Mouse (Mus musculus) liver, adult 2 months (tissue): ENCODE measurements around the gene Arfgef2. TPM values are rescaled to one million over a fixed set of nuclear protein-coding genes. Genes with fewer than 3 reads are reported as not detected.

Experiments
- DNase-seq: peaks from one replicate; pipeline ENCODE4 v3.0.0-alpha.2; 2011; ENCODE audit warnings: low read depth, low spot score; ENCODE audit errors: extremely low read depth
- H3K27ac ChIP-seq: fragments of 200-500 bp; replicated peaks from 2 replicates; pipeline ENCODE4 v1.5.1; 2012; ENCODE audit warnings: low read depth, mild to moderate bottlenecking, control low read depth, inconsistent platforms, low read length; ENCODE audit not compliant: insufficient read depth
- H3K27me3 ChIP-seq: fragments of 200-500 bp; 2 replicates; pipeline ENCODE4 v1.6.1; 2012; ENCODE audit warnings: mild to moderate bottlenecking, moderate library complexity, low read length, inconsistent platforms; ENCODE audit not compliant: control insufficient read depth, insufficient read depth
- H3K36me3 ChIP-seq: fragments of 200-500 bp; 2 replicates; pipeline ENCODE4 v1.6.1; 2012; ENCODE audit warnings: low read length, inconsistent platforms; ENCODE audit not compliant: control insufficient read depth, insufficient read depth
- H3K4me1 ChIP-seq: fragments of 200-500 bp; 2 replicates; pipeline ENCODE4 v1.6.1; 2011; ENCODE audit warnings: low read length; ENCODE audit not compliant: control insufficient read depth, insufficient read depth
- H3K4me3 ChIP-seq: fragments of 200-500 bp; 2 replicates; pipeline ENCODE4 v1.5.1; 2011; ENCODE audit warnings: low read depth, mild to moderate bottlenecking, control low read depth, low read length, moderate library complexity; ENCODE audit not compliant: insufficient read depth
- H3K79me2 ChIP-seq: fragments of 200-500 bp; 2 replicates; pipeline ENCODE4 v1.6.1; 2012; ENCODE audit warnings: inconsistent platforms, mild to moderate bottlenecking, low read length, moderate library complexity; ENCODE audit not compliant: control insufficient read depth, insufficient read depth
- H3K9ac ChIP-seq: fragments of 200-500 bp; 2 replicates; pipeline ENCODE4 v1.6.1; 2012; ENCODE audit warnings: low read depth, mild to moderate bottlenecking, control low read depth, inconsistent platforms, low read length
- CTCF ChIP-seq: fragments of 200-500 bp; IDR thresholded peaks from 2 replicates; pipeline ENCODE4 v1.5.1; 2011; ENCODE audit warnings: low read depth, low read length, control low read depth
- POLR2A ChIP-seq: fragments of 200-500 bp; IDR thresholded peaks from 2 replicates; pipeline ENCODE4 v1.6.1; 2011; ENCODE audit warnings: low read length, control low read depth; ENCODE audit not compliant: insufficient read depth; ENCODE audit errors: extremely low read depth
- WGBS: fragments of 180-500 bp; shearing (Covaris S2); methylation state at CpG from one replicate; pipeline ENCODE4 v1.1.7; 2018; 5-methylcytosine and 5-hydroxymethylcytosine counted together
- polyA plus RNA-seq: library from polyadenylated mRNA; depleted of rRNA; stranded (reverse); fragments of >200 nt; gene quantifications from 2 replicates; pipeline ENCODE4 v1.2.3, GENCODE M21; 2012; rRNA removed
- total RNA-seq: library from RNA; depleted of rRNA; stranded (reverse); fragments of >200 nt; gene quantifications from 2 replicates; pipeline ENCODE4 v1.2.3, GENCODE M21; 2014; rRNA removed

The Arfgef2 gene
- total and polyA plus RNA-seq, 2 experiments = 13.5 to 18.3 TPM

GRCm38 (mm10) chr2:166945456-166945855 lies 140.1 kb downstream of the Arfgef2 start:
- Histone ChIP-seq H3K4me1 (no peaks in the 10 kb centered on the region), H3K36me3 (peaks cover 54% of the 10 kb centered on the region), H3K27me3 (no peaks in the 10 kb centered on the region), H3K9ac (no peak overlapping the region), H3K79me2 (no peaks in the 10 kb centered on the region), H3K27ac (no peak overlapping the region), H3K4me3 (no peak overlapping the region)
- no peak for DNase-seq
- no peak for TF ChIP-seq POLR2A
- TF ChIP-seq CTCF = peak; percentile 40; the same call in 1 of the 2 replicates
- WGBS = 48% methylated on average over 4 of the region's 4 CpGs

Other genes starting within 250 kb of the Arfgef2 start
- gene Prex1, start 91.8 kb upstream of the Arfgef2 start, total RNA-seq = 2.0 and 3.0 TPM in 2 replicates
- gene Prex1, start 91.8 kb upstream of the Arfgef2 start, polyA plus RNA-seq = 4.6 and 5.6 TPM in 2 replicates
- 1.5 and 1.8 TPM in 2 replicates for gene Trp53rkb, start 13.1 kb upstream of the Arfgef2 start, total RNA-seq
- gene Trp53rkb, start 13.1 kb upstream of the Arfgef2 start, polyA plus RNA-seq = 3.0 and 3.1 TPM in 2 replicates
- 27.0 and 29.7 TPM in 2 replicates for gene Cse1l, start 100.5 kb downstream of the Arfgef2 start, total RNA-seq
- gene Cse1l, start 100.5 kb downstream of the Arfgef2 start, polyA plus RNA-seq = 8.3 and 10.7 TPM in 2 replicates
- gene Stau1, start 190.7 kb downstream of the Arfgef2 start, total RNA-seq = 25.1 and 38.6 TPM in 2 replicates
- 23.8 and 25.9 TPM in 2 replicates for gene Stau1, start 190.7 kb downstream of the Arfgef2 start, polyA plus RNA-seq
- 11.1 and 11.2 TPM in 2 replicates for gene Ddx27, start 209.6 kb downstream of the Arfgef2 start, total RNA-seq
- 8.7 and 13.4 TPM in 2 replicates for gene Ddx27, start 209.6 kb downstream of the Arfgef2 start, polyA plus RNA-seq